Mouse (Mus musculus) liver, adult (tissue): ENCODE results near the gene Gm20765.
"Not testable (repeated sequence)": the region's sequence is repeated elsewhere in the genome, so short reads cannot be mapped to it uniquely, and the experiment has no call there.

Experiments
- GATA4 ChIP-seq: IDR thresholded peaks from 2 replicates; pipeline ENCODE4 v1.6.1; 2014; ENCODE audit warnings: mild to moderate bottlenecking, low read length; ENCODE audit not compliant: insufficient replicate concordance

The Gm20765 gene

DNA sequence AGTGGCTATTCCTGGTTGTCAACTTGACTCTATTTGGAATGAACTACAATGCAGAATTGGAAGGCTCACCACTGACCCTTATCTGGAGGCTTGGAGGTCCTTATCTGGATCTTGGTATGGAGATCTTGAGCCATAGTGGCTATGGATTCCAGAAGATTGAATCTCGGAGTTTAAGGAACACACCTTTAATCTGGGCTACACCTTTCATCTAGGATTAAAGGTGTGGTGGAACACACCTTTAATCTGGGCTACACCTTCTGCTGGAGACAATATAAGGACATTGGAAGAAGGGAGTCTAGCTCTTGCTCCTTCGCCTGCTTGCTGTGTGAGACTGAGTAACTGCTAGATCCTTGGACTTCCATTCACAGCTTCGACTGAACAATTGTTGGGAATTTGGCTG lies at the start of gene Gm20765:
TSS of gene Gm20765 (plus strand) at position 301 of the 400 bp plus-strand sequence.
- TF ChIP-seq GATA4 = not testable (repeated sequence)

DNA sequence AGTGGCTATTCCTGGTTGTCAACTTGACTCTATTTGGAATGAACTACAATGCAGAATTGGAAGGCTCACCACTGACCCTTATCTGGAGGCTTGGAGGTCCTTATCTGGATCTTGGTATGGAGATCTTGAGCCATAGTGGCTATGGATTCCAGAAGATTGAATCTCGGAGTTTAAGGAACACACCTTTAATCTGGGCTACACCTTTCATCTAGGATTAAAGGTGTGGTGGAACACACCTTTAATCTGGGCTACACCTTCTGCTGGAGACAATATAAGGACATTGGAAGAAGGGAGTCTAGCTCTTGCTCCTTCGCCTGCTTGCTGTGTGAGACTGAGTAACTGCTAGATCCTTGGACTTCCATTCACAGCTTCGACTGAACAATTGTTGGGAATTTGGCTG lies 42.6 kb upstream of the Gm20765 start, which contains the start of gene Gm21293:
TSS of gene Gm21293 (plus strand) at position 301 of the 400 bp plus-strand sequence.
- TF ChIP-seq GATA4 = not testable (repeated sequence)

DNA sequence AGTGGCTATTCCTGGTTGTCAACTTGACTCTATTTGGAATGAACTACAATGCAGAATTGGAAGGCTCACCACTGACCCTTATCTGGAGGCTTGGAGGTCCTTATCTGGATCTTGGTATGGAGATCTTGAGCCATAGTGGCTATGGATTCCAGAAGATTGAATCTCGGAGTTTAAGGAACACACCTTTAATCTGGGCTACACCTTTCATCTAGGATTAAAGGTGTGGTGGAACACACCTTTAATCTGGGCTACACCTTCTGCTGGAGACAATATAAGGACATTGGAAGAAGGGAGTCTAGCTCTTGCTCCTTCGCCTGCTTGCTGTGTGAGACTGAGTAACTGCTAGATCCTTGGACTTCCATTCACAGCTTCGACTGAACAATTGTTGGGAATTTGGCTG lies 34.1 kb upstream of the Gm20765 start, which contains the start of gene Gm6763:
TSS of gene Gm6763 (plus strand) at position 301 of the 400 bp plus-strand sequence.
- TF ChIP-seq GATA4 = not testable (repeated sequence)

DNA sequence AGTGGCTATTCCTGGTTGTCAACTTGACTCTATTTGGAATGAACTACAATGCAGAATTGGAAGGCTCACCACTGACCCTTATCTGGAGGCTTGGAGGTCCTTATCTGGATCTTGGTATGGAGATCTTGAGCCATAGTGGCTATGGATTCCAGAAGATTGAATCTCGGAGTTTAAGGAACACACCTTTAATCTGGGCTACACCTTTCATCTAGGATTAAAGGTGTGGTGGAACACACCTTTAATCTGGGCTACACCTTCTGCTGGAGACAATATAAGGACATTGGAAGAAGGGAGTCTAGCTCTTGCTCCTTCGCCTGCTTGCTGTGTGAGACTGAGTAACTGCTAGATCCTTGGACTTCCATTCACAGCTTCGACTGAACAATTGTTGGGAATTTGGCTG lies 25.6 kb upstream of the Gm20765 start, which contains the start of gene Gm8764:
TSS of gene Gm8764 (plus strand) at position 301 of the 400 bp plus-strand sequence.
- not testable (repeated sequence) for TF ChIP-seq GATA4

DNA sequence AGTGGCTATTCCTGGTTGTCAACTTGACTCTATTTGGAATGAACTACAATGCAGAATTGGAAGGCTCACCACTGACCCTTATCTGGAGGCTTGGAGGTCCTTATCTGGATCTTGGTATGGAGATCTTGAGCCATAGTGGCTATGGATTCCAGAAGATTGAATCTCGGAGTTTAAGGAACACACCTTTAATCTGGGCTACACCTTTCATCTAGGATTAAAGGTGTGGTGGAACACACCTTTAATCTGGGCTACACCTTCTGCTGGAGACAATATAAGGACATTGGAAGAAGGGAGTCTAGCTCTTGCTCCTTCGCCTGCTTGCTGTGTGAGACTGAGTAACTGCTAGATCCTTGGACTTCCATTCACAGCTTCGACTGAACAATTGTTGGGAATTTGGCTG lies 17.1 kb upstream of the Gm20765 start, which contains the start of gene Gm21304:
TSS of gene Gm21304 (plus strand) at position 301 of the 400 bp plus-strand sequence.
- TF ChIP-seq GATA4 = not testable (repeated sequence)

DNA sequence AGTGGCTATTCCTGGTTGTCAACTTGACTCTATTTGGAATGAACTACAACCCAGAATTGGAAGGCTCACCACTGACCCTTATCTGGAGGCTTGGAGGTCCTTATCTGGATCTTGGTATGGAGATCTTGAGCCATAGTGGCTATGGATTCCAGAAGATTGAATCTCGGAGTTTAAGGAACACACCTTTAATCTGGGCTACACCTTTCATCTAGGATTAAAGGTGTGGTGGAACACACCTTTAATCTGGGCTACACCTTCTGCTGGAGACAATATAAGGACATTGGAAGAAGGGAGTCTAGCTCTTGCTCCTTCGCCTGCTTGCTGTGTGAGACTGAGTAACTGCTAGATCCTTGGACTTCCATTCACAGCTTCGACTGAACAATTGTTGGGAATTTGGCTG lies 8.6 kb upstream of the Gm20765 start, which contains the start of gene Gm21312:
TSS of gene Gm21312 (plus strand) at position 301 of the 400 bp plus-strand sequence.
- TF ChIP-seq GATA4 = not testable (repeated sequence)

DNA sequence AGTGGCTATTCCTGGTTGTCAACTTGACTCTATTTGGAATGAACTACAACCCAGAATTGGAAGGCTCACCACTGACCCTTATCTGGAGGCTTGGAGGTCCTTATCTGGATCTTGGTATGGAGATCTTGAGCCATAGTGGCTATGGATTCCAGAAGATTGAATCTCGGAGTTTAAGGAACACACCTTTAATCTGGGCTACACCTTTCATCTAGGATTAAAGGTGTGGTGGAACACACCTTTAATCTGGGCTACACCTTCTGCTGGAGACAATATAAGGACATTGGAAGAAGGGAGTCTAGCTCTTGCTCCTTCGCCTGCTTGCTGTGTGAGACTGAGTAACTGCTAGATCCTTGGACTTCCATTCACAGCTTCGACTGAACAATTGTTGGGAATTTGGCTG lies 8.4 kb downstream of the Gm20765 start, which contains the start of gene Gm4340:
TSS of gene Gm4340 (plus strand) at position 301 of the 400 bp plus-strand sequence.
- TF ChIP-seq GATA4 = not testable (repeated sequence)

DNA sequence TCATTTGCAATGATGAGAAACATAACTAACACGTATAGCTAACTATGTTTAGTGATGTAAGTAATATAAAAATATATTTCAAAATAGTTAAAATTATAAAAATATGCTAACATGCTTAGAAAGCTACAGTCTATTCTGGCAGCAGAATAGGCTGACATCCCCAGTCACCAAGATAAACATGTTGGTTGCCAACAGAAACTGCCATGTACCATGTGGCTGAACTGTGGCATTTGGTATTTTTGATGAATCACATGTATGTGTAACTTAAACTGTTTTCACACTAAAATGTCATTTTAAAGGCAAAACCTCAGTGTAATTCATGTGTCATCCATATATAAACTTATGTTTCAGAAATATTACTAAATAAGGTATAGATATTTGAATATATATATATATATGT lies 24.3 kb downstream of the Gm20765 start:
- no peak for TF ChIP-seq GATA4

DNA sequence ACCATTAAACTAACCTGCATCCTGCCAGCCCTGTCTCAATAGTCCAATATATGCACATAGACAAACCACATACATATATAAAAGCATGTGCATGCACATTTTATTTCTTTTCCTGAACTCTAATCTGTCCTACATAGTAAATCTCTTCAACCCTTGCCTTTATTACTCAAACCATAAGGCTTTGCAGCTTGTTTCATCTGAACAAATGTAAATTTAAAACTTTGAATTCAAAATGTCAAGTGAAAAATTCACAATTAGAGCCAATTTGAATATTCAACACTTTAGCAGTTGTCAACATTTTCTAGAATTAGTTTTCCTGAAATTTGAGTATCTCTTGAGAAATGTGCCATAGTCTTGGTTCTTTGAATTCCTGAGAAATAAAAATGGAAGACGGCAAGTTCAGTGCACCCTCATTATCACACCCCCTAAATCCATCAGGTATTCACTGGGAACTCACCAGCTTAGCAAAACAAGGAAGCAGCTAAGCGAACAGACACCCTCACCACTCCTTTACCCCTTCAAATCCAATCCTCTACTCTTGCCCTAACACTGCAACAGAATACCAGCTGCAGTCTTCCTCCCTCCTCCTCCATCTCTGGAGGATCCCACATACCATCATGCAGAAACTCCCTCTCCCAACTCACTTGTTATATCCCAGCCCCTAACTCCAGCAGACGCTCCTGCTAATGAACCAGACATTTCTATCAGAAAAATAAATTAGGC lies 25.1 kb downstream of the Gm20765 start:
- TF ChIP-seq GATA4 = no peak

DNA sequence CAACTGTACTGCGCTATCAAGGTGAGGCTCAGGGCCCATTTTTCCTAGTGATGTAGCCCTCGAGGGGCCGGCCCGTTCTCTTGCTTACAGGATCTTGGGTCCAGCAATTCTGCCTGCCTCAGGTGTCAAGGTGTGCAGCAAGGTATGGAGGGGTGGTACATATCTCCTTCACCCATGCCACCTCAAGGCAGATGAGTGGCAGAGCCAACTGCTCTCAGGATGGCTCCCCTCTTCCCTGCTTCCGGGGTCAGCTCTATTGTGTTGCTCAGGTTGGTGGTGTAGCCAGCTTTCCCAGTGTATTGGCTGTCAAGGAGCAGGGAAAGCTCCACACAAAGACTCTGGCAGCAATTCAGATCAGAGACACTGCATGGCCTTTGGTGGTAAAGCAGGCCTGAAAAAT lies 29.2 kb downstream of the Gm20765 start:
- TF ChIP-seq GATA4 = no peak

DNA sequence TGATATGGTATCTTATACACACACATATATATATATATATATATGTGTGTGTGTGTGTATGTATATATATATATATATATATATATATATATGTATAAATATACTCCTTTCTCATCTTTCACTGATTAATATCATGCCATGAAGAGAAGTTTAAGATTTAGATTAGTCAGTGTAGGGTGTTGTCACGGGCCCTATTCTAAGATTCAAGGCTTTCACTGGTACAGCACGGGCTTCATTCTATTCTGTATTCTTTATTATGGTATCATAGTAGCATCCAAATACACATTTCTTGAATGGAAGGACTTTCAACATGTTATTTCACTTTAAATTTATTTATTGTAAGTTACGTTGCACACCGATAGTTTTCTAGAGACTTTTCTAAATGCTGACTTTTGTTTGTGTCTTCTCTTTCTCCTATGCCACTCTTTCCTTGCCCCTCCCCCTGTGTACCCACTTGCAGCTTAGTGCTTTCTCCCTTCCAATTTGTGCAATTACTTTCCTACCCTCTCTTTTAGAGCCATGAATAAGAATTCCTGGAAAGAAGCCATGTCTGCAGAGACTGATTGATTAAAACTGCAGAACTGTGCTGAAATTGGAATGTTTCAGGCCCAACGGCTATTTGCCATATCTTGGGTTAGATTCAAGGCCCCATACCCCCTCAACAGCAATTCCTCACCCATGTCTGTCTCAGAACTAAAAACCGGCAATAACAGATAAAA lies 35.1 kb downstream of the Gm20765 start:
- no peak for TF ChIP-seq GATA4
